Mouse (Mus musculus): ENCODE data around the gene Fam180a.
"Not testable (repeated sequence)": the region's sequence is repeated elsewhere in the genome, so short reads cannot be mapped to it uniquely, and the experiment has no call there.

The Fam180a gene

GRCm38 (mm10) chr6:35326111-35326515 is at the start of gene Fam180a:
TSS of gene Fam180a (minus strand) at chr6:35326141.
- DNase-seq (ENCODE audit: low spot score): peak; percentile 58

DNA sequence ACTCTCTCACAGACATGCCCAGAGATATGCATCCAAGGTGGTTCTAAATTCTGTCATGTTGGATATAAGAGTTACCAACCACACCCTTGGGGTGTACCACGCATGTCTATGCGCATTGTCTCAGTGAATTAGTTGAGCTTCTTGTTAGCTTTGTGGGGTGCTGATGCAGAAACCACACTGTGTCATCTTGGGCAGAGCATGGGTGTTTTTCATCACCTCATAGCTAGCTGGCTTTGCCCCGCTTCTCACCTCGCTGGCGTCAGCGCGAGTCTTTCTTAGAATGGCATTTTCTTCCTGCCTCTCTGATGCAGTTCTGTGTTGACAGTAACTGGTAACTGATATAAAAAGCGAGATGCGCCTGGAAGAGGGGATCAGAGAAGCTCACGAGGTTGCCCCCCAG is 48.1 kb upstream of the Fam180a start:
- no peak for DNase-seq (ENCODE audit: low spot score)

DNA sequence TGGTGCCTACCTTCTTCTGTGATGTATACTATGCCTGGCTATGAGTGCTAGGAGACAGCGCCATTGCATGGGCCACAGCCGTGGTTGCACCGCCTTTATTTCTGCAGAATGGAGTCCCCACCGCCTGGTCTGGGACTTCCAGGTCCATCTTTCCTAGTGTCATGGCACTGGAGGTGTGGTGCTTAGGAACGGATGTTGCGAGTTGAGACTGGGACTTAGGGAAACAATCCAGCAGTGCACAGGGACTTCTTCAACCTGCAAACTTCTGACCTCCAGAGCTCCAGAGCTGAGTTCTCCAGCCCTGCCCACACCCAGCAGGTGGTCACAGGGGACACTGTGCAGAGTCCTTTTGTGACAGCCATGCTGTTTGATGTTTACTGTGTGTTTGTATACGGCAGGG is 44.4 kb upstream of the Fam180a start:
- no peak for DNase-seq (ENCODE audit: low spot score)

DNA sequence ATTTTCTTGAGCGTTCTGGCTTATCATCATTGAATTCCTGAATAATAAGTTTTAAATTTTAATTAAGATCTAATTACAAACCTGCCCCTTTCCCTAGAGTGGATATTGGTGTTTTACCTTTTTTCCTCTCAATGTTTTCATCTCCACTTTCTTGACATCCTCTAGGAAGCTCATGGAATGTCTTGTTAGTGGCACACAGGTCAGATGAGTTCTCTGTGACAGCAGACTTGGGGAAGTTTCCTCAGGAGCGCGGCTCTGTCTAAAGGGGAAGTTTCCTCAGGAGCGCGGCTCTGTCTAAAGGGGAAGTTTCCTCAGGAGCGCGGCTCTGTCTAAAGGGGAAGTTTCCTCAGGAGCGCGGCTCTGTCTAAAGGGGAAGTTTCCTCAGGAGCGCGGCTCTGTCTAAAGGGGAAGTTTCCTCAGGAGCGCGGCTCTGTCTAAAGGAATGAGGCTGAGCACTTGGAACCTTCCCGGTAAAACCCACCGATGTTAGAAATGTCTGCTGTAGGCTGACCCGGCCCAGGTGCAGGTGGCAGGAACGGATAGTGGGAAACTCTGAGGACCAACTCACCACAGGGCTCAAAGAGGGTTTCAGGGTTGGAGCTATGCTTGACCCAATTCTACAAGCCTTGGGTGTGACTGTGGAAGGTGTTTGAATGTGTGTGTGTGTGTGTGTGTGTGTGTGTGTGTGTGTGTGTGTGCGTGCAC is 43.8 kb upstream of the Fam180a start:
- DNase-seq (ENCODE audit: low spot score): not testable (repeated sequence)

GRCm38 (mm10) chr6:35362596-35362995 is 36.7 kb upstream of the Fam180a start:
- DNase-seq (ENCODE audit: low spot score): no peak

- DNase-seq (ENCODE audit: low spot score): no peak
Measured at GRCm38 (mm10) chr6:35355320-35355719, 29.4 kb upstream of the Fam180a start.

- DNase-seq (ENCODE audit: low spot score): no peak
Measured at GRCm38 (mm10) chr6:35354622-35354998, 28.7 kb upstream of the Fam180a start.

- DNase-seq (ENCODE audit: low spot score): no peak
Measured at GRCm38 (mm10) chr6:35353846-35354621, 28.1 kb upstream of the Fam180a start.

- DNase-seq (ENCODE audit: low spot score): no peak
Measured at GRCm38 (mm10) chr6:35353416-35353815, 27.5 kb upstream of the Fam180a start.

DNA sequence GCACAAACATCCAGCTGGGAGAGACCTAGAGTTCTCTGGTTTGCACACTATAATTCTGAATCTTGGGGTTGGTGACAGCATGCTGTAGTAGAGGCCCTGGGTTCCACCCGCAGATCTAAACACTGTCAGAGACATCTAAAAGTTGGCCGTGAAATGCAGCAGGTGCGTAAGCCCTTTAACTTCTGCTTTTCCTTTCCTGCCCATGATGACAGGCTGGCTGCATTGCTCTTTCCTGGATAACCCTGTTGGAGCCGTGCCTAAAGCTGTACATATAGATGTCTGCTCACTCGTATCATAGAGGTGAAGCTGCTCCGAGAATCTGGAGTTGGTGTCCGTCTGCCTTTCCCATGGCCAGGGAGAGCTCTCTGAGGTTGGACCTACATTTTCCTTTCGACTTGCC is 26.9 kb upstream of the Fam180a start:
- no peak for DNase-seq (ENCODE audit: low spot score)

GRCm38 (mm10) chr6:35351826-35352225 is 25.9 kb upstream of the Fam180a start:
- no peak for DNase-seq (ENCODE audit: low spot score)

DNA sequence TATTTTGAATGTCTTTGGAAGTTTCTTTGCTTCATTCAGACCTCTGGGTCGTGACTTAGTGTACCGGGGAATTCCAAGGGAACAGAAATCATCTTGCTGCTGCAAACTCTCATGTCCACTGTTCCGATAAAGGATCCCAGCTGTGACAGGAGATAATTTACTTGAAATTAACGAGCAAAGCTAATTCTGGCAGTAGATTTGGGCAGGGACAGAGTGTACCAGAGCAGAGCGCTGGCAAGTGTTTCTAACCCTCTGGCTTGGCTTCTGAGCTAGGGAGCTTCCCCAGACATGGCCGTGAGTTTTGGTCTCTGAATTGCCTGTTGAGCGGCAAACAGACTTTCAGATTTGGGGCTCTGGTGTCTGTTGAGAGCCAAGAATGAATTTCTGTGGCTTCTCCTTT is 23.8 kb upstream of the Fam180a start:
- no peak for DNase-seq (ENCODE audit: low spot score)

- DNase-seq (ENCODE audit: low spot score): no peak
Measured at GRCm38 (mm10) chr6:35338640-35339039, 12.7 kb upstream of the Fam180a start.

DNA sequence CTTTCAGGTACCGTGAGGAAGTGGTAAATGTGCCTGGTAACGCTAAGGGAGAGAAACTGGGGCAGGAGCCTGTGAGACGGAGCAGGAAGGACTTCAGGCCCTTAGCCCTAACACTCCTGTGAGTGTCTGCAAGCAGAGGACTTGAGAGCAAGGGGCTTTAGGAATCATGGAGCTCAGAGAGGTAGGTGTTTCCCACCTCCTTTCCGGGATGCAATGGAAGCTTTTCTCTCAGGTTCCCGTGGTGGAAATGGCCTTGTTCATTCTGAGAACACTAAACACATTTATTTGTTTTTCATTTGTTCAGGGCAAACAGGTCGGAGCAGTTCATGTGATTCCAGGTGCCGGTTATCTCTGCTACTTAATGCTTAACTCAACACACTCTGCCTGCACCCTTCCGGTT is 11.9 kb upstream of the Fam180a start:
- DNase-seq (ENCODE audit: low spot score): no peak

DNA sequence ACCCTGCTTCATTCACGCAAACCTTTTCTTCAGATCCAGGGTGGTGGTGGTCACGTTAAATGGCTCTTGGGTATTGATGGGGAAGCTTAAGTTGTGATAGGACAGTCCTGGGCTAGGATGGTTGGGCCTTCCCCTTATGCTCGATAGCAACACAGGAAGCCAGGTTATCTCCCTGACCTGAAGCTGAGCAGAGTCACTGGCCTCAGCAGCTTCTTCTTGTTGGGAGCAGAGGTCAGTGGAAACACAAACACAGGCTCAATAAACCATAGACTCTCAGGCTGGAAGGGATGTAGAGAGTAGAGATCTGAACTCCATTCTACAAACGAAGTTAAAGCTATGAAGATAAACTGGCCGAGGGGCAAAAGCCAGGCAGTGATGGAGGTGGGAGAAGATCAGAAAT is 9.5 kb upstream of the Fam180a start:
- no peak for DNase-seq (ENCODE audit: low spot score)

DNA sequence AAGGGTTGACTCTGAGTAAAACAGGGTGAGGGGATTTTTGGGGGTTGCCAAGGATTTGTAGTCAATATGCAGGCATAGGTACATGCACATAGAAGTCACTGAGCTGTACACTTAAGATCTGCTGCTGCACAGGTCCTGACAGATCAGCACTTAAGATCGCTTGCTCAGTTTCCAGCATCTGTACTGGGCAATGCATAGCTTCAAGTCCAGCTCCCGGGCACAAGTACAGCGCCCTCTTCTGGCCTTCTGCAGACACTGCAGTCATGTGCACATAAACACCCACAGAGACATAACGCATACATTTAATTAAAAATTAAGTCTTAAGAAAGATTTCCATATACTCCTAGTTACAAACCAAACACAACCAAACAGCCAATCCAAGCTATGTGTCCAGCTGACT is 8.3 kb upstream of the Fam180a start:
- DNase-seq (ENCODE audit: low spot score): no peak

DNA sequence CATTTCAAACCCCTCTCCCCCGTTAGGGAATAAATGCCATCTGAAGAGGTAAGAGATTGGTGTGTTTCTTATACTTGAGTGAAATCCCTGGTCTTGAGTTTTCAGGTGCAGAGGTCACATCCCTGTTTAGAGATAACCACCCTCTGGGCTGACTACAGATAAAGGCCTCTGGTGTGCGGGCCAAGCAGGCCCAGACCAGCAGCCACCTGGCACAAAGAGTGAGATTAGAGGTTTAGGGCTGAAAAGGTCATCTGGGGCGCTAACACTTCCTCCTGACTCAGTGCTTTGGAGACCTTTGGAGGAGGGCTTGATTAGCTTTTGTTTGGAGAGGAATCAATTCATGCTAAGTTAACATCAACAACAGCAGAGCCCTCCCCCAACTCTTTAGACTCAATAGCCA is 7.7 kb upstream of the Fam180a start:
- DNase-seq (ENCODE audit: low spot score): no peak

- no peak for DNase-seq (ENCODE audit: low spot score)
Measured at GRCm38 (mm10) chr6:35330834-35331233, 4.9 kb upstream of the Fam180a start.

- DNase-seq (ENCODE audit: low spot score): no peak
Measured at GRCm38 (mm10) chr6:35329956-35330355, 4.0 kb upstream of the Fam180a start.

- no peak for DNase-seq (ENCODE audit: low spot score)
Measured at GRCm38 (mm10) chr6:35324306-35324705, 1.6 kb downstream of the Fam180a start.

- DNase-seq (ENCODE audit: low spot score): no peak
Measured at GRCm38 (mm10) chr6:35323046-35323445, 2.9 kb downstream of the Fam180a start.

DNA sequence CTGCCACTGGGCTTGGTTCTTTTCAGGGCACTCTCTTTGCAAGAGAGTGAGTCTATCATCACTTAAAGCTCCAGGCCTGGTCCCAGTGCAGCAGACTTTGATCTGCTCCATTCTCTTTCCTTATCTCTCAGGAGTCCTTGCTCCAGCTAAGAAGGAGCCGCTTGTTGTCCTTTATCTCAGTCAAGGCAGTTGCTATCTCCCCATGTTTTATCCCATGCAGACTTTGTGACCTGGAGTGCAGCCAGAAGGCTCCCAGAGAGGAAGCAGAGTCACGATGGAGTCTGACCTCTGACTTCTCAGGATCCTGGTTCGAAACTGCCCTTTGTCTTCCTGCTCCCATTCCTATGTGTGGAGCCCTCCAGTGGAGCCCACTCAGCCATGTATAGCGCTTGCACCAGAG is 4.8 kb downstream of the Fam180a start:
- DNase-seq (ENCODE audit: low spot score): no peak

GRCm38 (mm10) chr6:35319850-35320249 is 6.1 kb downstream of the Fam180a start:
- no peak for DNase-seq (ENCODE audit: low spot score)

GRCm38 (mm10) chr6:35313520-35313919 is 12.4 kb downstream of the Fam180a start:
- DNase-seq (ENCODE audit: low spot score): no peak
